Mouse (Mus musculus): ENCODE data around the gene Pear1.
A peak's percentile ranks its signal among the peaks of the same experiment; 100 is the strongest.

Gene Pear1

DNA sequence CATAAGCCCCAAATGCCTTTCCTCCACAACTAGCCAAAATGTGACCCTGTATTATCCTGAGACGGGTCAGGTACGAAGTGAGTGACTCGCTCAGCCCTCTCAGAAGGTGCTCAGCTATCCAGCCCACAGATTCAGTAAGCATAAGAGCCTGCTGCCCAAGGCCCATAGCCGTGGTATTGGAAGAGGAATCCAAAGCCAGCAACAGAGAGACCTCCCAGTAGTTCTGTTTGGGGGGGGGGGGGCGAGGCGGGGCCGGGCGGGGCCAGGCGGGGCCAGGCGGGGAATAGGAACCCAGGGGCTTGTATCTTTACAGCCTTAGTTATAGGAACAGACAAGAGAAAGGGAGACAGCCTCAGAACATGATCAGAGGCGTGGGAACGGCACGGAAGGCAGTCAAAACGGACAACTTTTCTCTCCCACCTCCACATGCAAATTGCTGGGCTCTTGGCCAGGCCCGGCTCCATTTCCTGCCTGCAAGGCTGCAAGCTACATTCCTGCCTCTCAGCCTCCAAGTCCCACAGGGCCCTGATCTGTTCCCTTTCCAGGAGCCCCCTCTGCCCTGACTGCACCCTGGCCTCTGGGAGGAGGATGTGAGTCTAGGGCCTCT lies 60.3 kb downstream of the Pear1 start:
- no peak for DNase-seq

- DNase-seq, result no peak
Measured at GRCm38 (mm10) chr3:87763202-87763601, 60.9 kb downstream of the Pear1 start.

DNA sequence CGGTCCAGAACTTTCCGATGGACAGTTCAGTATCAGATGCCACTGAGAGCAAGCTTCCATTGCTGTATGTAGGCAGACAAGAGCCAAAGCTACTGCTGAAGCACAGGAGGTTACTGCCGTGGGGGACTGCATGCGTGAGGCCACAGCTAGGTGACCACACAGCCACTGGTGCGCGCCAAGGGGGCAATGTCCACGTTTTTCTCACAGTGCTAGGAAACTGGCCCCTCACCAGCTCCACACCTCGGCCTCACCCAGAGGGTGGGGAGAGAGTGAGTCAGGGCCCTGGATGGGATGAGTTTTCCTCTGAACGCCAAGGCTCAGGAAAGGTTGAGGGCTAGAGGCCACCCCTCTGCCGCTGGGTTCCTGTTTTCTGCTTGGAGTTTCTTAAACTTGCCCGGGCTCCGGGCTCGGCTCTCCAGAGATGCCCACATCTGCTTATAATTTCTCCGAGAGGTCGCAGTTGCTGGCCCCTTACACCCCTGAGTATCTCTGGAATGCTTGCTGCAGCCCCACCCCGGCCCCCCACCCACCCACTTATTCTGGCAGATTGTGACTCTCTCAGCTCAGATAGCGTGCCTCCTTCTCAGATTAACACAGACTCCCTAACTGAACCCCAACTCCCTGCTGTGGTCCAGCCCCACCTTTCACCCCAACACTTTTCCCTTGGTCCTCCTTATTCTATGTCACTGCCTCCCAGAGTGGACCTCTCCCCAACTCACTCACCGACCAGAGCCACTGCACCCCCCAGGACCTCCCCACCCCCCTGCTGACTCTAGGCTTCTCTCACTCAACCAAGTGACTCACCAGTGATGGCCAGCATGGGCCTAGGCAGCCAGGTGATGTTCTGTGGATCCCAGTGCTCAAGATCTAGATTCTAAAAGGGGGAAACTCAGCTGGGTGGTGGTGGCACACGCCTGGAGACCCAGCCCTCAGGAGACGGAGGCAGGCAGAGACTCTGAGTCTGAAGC lies 62.4 kb downstream of the Pear1 start:
- no peak for DNase-seq

- no peak for DNase-seq
Measured at GRCm38 (mm10) chr3:87758641-87759040, 65.5 kb downstream of the Pear1 start.

GRCm38 (mm10) chr3:87756488-87756887 lies 67.6 kb downstream of the Pear1 start:
- DNase-seq, result no peak

GRCm38 (mm10) chr3:87755964-87756363 lies 68.1 kb downstream of the Pear1 start:
- DNase-seq, result peak; percentile 82

- no peak for DNase-seq
Measured at GRCm38 (mm10) chr3:87753829-87754228, 70.3 kb downstream of the Pear1 start.

- DNase-seq, result no peak
Measured at GRCm38 (mm10) chr3:87752567-87752966, 71.5 kb downstream of the Pear1 start.

GRCm38 (mm10) chr3:87749977-87750376 lies 74.1 kb downstream of the Pear1 start:
- no peak for DNase-seq

DNA sequence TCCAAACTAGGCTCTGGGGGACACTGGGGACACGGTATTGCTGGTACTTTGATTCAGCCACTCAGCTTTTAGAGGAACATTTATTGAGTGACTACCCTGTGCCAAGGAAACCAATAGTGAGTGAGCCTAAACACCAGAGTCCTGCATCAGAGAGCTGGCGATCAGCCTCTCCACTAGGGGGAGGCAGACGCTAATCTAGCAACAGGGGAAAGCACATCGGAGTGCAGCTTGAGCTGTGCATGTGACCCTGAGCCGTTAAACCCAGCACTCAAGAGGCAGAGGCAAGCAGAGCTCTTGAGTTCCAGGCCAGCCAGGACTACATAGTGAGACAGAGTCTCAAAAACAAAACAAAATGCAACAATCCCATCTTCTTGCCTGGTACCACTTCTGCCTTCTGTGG lies 75.1 kb downstream of the Pear1 start:
- DNase-seq, result peak; percentile 8

DNA sequence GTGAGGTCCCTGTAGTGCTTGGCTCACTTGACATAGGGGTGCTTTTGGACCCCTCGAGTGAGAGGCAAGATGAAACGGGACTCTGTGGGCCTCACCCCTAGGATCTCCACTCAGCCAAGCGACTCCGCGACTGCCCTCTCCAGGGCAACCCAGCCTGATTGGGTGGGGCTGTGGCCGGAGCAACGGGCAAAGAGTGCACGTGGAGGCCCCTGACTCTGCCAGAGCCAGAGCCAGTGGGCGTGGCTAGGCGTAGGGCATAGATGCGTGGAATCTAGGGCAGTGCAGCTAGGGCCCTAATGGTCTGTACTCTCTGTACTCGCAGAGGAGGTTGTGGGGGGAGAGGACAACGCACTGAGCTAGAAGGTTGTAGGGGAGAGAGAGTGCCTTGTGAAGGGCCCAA lies 75.7 kb downstream of the Pear1 start, which contains the start of gene Lrrc71:
TSS of gene Lrrc71 (minus strand) at position 195 of the 400 bp plus-strand sequence.
- DNase-seq, result no peak

DNA sequence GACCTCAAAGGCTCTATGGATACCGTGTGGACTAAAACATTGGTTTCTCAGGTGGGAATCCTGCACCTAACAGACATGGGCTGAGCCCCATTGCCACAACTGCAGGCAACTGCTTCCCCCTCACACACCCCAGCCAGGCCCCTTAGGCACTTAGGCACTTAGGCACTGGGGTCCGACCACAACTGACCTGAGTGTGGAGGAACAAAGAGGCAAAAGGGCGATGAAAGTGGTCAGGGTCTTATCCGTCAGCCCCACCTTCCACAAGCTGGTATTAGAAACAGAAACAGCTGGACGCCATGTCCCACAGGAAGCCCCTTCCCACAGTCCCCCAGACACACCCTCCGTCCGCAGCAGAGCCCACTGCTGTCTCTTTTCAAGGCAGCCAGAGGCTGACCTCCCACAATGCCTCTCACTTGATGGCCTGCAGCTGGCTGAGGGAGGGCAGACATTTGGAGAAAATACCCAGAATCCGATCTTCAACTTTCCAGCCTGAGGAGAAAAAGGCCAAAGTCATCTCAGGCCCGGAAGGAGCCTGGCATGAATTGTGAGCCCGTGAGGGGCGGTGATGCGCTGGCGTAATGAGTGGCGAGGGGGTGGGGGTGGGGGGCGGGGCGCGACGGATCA lies 79.0 kb downstream of the Pear1 start:
- DNase-seq, result no peak

DNA sequence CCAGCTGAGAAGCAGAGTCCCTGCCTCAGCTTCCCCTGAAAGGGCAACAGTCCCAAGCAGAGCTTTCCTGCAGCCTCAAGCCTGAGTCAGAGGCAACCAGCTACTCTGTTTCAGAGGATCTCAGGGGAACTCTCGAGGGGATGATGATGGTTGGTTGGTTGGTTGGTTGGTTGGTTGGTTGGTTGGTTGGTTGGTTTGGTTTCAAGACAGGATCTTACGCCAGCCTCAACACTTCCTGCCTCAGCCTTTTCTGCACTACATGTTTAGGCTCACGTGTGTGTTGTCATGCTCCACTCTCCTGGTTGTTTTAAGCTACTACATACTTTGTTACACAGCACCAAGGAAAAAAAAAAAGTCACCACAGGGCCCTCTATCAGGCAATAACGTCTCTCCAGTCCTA lies 80.2 kb downstream of the Pear1 start:
- DNase-seq, result no peak

DNA sequence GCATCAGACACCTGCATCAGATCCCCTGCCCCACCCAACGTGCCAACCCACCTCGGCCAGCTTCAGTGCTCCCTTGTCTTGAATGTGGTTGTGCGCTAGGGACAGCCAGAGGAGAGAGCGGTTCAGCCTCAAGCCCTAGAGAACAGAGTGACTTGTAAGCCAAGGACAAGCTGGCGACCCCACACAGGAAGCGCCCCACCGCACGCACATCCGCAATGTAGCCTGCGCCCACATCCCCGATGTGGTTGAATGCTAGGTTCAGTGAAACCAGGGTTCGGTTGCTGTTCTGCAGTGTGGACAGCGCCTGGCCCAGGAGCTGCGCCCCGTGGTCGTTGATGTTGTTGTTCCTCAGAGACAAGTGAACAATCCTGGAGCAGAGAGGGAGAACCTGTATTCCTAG lies 81.4 kb downstream of the Pear1 start:
- no peak for DNase-seq

DNA sequence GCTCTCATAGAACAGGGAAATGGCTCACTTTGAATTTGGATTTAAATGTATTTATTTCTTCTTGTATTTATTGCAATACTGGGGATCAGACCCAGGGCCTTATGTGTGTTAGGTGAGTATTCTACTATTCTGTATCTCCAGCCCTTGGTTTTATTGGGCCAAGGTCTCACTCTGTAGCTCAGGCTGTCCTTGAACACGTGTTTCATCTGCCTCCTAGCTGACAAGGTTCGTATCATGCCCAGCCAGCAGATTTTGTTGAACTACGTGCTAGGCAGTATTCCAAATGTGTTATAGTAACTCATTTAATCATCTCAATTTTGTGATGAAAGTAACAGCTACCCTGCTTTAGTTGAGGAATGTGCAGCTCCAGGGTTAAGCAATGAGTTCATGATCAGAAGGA lies 82.1 kb downstream of the Pear1 start:
- DNase-seq, result no peak

- DNase-seq, result no peak
Measured at GRCm38 (mm10) chr3:87738906-87739305, 85.2 kb downstream of the Pear1 start.

DNA sequence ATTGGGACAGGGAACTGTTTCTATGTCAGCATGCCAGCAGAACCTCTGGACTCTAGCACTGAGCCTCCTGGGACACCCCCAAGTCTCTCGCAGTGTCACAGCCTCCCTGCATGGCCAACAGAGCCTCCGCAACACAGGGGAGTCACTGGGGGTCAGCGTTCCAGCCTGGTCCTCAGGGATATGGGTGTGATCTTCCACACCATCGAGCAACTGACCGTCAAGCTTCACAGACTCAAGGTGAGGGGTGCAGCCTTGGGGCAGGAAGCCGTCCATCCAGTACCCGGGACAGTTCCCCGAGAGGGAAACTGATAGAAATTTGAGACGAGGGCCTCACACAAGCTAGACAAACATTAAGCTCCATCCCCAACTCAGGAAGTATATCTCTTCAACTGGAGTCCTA lies 88.8 kb downstream of the Pear1 start:
- DNase-seq, result no peak

DNA sequence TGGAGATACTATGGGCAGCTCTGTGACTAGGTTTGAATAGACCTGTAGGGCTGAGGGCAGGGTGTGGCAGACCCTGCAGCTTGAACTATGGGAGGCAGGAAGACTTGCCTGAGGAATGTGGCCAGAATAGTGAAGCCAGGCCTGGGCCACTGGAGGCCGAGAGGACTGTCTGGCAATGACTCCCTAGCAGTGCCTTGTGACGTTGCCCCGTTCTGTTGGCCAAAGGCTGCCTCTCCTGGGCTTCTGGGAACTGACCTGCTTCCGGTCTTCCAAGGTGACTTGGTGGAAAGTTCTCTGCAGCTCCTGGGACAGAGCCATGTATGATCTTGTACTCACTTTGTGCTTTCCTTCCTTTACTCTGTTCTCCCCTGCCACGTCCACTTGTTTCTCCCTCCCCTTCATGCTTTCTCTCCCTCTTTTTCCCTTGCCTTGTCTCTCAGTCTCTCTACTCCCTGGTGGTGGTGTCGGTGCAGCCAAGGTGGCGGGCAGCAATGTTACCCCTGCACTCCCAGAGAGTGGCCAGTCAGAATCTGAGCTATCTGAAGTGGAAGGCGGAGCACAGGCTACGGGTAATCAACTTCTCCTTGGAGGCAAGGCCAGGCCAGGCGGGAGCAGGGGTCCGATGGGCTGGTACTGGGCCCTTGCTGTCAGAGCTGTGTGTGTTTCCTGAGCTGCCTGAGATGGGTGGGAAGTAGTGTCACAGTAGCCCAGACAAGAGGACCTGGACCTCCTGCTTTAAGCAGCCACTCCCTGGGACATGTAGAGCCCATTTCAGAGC lies 89.9 kb downstream of the Pear1 start:
- no peak for DNase-seq

DNA sequence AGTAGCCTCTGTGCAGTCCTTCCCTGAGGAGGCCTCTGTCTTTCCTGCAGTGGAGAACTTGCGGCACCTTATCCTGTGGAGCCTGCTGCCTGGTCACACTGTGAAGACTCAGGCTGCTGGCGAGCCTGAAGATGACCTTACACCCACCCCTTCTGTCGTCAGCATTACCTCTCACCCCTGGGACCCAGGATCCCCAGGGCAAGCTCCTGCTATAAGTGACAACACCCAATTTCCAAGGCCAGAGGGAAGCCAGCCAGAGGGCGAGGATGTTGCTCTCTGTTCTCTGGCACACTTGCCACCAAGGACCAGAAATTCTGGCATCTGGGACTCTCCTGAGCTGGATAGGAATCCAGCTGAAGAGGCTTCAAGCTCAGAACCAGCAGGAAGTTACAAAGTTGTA lies 91.0 kb downstream of the Pear1 start:
- DNase-seq, result no peak

- DNase-seq, result no peak
Measured at GRCm38 (mm10) chr3:87728696-87729095, 95.4 kb downstream of the Pear1 start.

- DNase-seq, result no peak
Measured at GRCm38 (mm10) chr3:87726191-87726590, 97.9 kb downstream of the Pear1 start.

- no peak for DNase-seq
Measured at GRCm38 (mm10) chr3:87725396-87726160, 98.5 kb downstream of the Pear1 start.
